Mouse (Mus musculus): ENCODE measurements around the gene Nfix.
A peak's percentile ranks its signal among the peaks of the same experiment; 100 is the strongest.

The Nfix gene

DNA sequence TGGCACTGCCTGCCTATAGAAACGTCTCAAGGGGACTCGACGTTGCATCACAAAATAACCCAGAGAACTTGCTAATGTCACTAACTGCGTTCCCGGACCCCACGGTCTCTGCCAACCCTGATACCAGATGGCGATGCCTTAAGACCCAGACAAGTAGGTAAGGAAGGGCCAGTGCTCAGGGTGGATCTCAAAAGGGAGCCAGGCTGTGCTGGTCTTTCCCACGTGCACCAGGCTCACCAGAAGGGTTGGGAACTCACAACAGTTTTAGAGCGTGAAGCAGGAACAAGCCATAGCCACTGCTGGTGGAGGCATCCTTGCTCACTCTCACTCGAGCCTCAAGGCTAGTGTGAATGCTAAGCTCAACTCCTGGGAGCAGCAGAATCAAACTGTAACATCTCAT is 32.9 kb downstream of the Nfix start:
- no peak for DNase-seq (ENCODE audit: low spot score in 2 of 2)

DNA sequence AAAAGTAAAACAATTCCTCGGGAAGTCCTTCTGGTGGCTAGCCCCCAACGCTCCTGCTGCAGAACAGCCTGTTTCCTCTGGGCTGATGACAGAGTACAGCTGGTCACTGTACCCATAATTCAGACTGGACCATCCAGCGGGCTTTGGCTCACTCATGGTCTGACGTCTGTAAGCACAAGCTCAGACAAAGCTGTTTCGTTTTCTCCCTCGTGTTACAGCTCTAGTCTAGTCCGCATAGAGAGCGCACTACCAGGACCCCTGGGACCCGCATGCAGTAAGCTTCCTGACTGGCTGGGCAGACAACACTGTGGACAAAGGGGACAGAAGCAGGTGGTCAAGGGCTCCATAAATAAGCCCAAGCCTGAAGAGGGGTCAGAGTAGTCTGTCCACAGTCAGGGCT is 33.7 kb downstream of the Nfix start:
- peak; percentile 61 to 70 for DNase-seq (ENCODE audit: low spot score in 2 of 2)

DNA sequence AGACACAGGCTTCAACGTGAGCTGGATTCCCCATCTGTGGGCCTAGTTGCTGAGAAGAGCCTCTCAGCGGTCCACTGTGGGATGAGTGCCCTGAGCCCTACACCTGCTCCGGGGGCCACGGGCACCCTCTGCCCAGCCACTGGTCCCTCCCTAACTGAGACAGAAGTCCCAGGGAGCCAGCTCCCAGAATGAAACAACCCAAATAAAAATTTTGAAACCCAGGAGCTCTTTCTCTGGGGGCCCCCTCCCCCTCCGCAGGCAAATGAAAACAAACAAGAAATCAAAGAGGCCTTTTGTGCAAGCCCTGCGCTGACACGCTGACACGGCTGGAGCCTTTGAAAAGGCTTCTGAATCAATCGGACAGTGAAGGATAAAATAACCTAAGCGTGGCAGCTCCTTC is 34.5 kb downstream of the Nfix start:
- DNase-seq (ENCODE audit: low spot score in 2 of 2): no peak

DNA sequence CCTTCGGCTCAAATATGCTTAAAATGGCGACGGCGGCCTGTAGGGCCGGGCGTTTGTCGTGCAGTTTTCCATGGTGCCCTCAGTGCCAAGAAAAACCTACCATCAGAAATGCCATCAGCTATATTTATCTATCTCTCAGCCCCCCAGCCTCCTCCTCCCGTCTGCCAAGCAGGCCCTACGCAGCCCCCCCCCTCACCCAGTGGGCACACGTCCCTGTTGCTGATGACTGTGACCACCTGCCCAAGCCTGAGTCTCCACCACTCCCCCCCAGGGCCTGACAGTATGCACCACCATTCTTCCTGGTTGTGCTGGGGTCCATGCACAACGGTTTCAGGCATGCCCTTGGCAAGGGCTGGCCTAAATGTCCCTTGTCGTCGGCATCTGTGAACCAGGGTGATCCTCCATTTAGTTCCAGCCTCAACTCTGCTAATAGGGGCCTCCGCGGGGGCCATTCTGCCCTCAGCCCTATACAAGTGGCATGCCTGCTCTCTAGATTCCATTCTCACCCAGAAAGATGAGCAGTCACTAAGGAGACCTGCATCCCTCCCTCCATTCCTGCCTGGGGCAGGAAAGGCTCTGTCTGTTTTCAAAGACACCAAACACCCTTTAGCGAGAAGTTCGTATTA is 35.2 kb downstream of the Nfix start:
- DNase-seq (ENCODE audit: low spot score in 2 of 2): no peak

DNA sequence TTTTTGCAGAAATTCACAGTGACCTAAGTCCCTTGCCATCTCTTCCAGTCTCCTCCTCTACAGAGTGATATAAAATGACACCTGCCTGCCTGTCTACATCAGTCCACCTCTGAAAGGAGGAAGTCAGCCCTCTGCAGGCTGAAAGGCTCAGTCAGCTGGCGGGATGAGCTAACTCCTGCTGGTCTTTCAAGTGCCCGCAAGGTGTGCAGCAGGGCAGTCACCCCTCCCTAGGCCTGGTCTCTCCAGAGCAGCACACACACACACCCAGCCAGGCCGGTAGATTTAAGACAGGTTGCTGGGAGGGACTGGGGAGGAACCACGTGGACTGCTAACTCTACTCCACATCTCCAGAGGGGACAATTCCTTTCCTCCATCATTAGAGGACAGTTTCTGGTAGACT is 36.0 kb downstream of the Nfix start:
- no peak for DNase-seq (ENCODE audit: low spot score in 2 of 2)

DNA sequence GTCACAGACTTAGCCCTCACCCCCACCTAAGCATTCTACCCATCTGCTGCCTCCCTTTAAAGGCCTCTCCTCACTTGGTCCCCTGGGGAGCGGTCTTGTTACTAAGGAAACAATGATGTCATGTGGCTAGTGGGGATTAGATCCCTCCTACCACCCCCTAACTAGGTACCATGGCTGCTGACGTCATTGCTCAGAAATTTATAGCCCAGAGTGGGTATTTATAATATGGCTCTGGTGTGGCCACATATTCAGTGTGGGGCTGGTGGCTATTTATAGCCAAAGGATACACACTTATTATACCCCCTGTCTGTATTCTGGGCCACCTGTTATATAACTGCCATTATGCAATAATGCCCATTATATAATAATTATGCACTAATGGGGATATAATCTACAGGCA is 39.2 kb downstream of the Nfix start:
- DNase-seq (ENCODE audit: low spot score in 2 of 2): no peak

DNA sequence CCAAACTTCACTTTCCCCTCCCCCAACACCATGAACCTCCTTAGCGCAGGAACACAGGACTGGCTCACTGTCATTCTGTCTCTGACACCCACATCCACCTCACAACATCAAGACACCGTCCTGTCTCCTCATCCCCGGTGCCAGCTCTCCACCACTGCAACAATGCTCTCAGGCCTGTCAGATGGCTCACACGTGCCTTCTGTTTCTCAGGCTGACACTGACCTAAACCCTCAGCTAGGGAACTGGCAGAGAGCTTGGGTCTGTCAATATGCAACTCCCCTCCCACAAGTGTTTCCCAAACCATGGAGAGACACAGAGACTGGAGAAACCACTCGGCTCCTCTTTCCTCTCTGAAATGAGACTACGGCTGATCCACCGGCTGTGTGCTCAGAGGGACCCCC is 39.7 kb downstream of the Nfix start:
- DNase-seq (ENCODE audit: low spot score in 2 of 2): no peak

DNA sequence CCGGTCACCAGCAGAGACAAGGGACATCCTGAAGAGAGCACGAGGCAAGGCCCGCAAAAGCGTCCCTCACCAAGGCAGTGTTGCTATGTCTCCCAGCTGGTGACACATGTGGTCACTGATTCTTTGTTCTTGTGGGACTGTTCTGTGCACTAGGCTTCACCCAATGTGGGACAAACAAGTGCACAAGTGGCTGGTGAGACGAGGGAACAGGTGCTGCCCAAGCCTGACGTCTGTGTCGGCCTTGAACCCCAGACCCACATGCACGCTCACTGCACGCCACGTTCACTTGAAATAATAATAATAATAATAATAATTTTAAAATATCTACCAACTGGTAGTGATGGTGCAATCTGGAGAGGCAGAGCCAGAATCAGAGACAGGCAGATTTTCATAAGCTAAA is 40.4 kb downstream of the Nfix start:
- DNase-seq (ENCODE audit: low spot score in 2 of 2): no peak

DNA sequence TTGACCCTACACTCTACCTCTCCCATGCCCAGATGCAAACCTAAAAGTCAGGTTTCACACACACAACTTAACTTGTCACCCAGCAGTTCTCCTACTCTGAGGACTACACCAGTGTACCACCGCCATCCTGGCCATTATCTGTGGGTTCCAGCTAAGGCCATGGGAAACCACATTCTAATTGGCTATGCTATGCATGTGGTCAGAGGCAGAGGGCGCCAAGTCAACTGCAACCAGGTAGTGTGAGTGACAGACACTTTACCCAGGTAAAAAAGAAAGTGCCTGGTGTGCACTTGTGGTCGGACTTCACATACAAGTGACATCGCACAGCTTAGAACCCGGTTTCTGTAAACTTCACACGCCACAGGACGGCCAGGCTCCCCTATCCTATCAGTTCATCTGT is 41.0 kb downstream of the Nfix start:
- DNase-seq (ENCODE audit: low spot score in 2 of 2): no peak

DNA sequence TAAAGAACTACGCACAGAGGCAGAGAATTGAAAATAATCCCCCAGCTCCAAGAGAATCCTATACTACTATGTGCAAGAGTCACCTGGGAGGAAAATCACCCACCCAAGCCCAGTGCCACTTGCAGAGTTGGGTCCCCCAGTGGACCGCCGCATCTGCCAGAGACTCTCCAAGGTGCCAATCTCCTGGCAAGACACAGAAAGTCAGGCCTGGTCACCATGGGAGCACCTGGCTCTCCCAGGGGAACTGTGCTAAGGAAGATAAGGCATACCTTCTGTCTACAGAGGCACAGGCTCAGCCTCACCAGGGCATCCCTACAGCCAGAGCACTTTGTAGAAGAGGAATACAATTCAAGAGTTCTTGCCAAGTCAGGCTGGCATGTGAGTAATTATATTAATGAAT is 41.8 kb downstream of the Nfix start:
- DNase-seq (ENCODE audit: low spot score in 2 of 2): no peak

DNA sequence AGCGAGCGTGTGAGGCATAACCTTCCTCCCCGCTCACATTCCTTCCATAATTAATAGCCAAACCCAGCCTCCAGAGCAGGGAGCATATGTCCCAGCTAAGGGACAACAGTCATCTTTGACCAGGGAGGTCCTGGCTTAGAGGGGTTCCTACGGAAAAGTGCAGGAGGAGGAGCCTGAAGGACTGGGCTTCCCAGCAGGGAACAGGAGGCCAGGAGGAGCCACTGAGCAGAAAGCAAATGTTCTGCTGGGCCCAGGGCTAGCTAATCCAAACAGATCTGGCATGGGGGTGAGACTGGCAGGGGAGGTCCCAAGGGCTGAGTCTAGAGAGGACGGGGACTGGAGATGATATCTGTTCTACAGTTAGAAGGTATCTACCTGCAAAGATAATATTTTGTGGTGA is 42.6 kb downstream of the Nfix start:
- no peak for DNase-seq (ENCODE audit: low spot score in 2 of 2)

DNA sequence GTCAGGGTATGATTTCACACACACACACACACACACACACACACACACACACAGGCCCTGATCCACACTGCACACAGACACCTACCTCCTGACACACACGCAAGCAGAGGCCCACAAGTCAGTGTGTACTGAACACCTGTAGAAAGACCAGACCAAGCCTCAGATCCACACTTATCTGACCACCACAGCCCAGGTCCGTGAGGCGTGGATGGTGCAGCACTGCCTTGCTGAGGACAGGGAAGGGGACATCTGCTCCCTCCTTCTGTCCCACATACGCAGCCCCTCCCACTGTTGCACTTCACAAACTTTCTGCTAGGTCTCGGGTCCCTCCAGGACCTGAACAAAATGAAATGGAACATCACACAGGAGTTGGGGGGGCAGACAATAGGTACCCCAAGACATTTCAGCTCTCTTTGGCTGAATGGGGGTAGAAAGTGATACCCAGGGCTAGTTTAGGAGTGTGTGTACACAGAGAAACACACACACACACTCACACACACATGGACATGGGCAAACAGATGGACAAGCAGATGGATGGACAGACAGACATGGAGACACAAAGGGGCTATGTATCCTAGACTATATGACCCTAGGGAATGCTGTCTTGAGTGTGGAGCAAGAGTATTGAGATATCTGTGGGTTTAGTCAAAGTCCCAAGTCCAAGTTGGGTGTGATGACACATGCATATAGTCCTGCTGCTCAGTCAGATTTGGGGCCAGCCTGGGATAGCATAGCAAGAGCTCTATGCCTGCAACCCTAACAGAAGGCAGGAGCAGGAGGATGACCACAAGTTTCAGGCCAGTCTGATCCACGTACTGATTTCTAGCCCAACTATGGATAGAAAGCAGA is 47.2 kb downstream of the Nfix start:
- no peak for DNase-seq (ENCODE audit: low spot score in 2 of 2)

DNA sequence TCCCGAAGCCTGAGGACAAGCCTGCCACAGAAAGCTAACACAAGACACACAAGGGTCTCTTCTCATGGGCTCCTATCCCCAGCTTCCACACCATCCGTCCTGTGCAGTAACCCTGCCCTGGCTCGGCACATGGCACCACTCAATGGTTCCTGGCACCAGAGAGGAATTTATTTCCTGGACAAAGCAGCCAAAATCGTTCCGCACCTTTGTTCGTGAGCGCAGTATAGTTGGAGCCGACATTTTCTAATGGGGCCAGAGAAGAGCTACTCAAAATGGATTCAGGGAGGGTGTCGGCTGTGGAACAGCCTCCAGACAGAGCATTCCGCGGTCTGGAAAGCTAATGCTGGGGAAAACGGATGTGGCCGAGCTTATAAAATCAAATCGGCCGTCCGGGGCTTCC is 50.6 kb downstream of the Nfix start:
- no peak for DNase-seq (ENCODE audit: low spot score in 2 of 2)

DNA sequence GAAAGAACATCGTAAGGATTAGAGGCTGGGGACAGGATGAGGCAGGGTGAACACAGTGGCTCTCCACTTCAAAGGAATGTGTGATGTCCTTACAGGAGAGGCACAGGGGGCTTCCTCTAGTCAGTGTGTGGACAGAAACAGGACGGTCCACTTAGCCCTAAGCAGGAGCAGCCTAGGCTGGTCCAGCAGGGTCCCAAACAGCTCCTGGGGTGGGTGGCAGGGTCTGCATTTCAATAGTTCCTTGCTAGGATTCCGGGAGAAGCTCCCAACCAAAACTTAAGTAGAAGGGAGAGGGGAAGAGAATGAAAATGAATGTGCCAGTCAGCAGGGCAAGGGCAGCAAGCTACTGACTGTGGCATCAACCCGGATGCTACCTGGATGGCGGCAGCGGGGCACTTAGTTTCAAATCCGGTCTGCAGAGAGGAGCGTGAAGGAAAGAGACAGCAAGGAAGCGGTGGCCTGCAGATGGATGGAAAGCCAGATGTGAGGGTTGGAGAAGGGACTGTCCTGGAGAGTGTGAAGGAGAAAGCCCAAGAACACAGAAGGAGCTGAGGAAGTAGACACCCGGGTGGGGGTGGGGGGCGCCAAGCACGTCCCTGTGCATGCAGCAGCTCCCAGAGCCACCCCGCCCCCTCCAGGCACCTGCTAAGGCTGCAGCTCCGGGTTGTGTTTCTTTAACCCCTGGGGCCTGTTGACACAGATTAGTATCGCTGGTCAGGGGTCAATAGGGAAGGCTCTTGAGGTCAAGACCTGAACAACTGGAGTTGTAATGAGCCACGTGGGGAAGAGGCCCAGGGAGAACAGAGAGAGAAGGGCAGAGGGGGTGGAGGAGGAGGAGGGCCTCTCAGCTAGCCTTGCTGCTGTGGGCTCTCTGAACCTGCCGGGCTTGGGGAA is 54.9 kb downstream of the Nfix start:
- DNase-seq (ENCODE audit: low spot score in 2 of 2): no peak

DNA sequence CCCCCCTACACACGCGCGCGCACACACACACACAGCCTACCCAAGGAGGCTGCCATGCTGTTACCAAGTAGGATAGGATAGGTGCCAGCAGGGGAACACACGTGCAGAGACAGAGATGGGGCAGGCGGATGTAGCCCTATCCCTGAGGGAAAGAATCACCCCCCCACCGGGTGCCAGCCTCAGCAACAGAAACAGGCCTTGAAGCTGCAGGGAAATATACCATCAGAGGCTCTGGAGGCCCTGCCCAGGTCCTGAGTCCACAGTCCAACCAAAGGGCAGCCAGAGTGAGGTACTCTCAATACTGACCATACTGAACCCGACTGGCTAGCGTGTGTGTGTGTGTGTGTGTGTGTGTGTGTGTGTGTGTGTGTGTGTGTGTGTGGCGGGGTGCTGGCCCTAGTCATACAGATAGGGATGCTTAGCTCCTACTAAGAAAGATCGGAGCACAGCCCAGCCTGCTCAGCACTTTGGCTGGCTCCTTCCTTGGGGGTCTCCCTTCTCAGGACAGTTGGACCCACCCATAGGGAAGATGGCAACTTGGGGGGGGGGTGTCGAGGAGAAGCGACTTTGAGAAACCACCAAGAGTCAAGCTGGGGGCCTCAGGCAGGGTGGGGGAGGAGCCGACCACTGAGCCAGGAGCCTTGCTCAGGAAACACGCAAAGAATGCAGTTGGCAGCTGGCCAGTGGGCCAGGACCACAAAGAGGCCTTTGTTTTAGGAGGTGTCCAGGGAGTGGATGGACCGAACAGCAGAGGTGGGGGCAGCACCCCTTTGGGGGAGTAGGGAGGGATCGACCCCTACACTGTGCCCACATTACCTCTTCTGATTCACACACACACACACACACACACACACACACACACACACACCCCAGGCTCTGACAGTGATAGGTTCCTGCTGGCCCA is 56.4 kb downstream of the Nfix start:
- peak; percentile 78 to 81 for DNase-seq (ENCODE audit: low spot score in 2 of 2)

DNA sequence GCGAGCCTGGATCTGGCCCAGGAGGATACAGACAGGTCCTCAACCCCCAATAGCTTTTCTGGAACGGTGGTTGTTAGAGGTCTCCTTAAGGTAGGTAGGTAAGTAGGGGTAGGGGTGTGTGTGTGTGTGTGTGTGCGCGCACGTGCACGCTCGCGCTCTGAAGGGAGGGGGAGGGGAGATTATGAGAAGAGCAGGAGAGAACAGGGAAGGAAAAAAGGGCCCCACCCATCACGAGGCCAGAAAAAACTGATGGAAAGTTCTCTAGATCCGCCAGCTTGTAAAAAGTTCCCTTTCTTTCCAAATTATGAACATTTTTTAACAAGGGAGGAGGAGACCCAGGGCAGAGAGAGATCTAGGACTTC is 57.1 kb downstream of the Nfix start:
- DNase-seq (ENCODE audit: low spot score in 2 of 2): peak in 1 of 2 experiments; percentile 61

DNA sequence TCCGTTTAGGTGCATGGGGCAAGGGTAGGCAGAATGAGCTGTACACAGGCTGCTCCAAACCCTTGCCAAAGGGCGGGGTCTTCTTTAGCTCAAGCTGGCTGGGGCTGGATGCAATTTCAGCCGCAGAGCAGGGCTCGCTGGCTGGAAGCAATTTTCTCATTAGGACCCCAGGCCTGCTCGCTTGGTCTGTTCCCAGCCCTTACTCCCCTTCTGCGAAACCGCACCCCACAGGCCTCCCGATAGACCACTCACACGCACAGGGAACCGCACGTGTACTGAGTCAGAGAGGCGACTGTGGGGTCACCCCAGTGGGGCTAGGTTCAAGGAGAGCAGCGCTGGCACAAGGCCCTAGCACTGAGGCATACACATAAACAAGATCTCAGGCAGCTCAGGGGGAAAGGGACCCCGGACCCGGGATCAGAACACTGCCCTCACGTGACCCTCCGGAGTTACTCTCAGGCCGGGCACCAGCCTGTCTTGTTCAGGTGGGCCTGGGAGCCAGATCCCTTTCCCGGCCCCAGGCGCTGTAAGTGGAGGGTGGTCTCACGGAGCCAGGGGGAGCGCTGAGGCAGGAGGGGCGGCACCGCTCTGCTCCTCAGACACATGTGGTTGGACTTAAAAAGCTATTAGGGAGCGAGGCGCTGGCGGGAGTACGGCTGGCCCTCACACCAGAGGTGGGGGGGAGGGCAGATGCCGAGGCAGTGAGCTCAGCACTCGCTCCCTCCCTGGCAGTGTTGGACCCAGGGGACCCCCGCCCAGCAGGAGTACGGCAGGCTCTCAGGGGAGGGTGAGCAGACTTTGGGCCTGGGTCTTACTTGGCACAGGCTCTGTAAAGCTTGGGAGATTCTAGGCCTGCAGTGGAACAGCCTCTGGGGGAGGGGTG is 57.7 kb downstream of the Nfix start:
- DNase-seq (ENCODE audit: low spot score in 2 of 2): peak; percentile 72 to 83

DNA sequence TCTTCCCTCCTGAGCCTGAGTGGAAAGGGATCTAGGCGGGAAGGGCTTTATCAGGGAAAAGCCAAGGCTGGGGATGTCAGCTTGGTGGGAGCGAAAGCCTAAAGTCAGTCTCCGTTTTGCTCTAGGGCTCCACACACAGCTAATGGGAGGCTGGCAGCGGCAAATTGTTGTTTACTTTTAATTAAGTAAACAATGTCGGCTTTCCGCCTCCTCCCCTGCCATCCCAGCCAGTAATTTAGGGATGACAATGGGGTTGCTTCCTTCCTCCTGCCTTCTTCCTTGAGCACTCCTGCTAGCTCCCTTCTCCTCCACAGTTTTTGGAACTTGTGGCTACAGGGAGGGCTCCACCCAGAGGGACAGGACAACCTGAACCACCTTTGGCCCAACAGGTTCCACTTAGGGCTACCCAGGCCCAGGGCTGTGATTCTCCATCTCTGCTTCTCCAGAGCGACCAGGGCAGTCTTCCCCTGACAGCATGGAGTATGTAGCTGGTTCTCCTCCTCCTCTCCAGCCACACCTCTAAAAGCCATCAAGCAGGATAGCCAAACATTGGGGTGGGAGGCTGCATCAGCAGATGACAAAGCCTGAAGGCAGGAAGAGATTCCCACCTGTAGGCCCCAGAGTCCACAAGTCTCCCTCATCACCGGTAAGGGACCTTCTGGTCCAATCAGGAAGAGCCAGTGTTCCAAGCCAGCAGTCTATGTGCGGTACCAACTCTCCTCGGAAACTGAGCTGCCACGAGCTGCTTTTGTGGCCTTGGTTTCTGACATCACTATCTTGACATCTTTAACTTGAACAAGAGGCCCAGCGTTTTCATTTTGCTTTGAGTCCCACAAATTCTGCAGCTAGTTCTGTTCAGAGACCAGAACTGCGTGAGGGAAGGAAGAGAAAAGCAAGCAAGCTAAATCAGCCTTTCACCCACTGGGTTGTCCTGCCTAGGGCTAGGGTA is 59.0 kb downstream of the Nfix start:
- no peak for DNase-seq (ENCODE audit: low spot score in 2 of 2)

DNA sequence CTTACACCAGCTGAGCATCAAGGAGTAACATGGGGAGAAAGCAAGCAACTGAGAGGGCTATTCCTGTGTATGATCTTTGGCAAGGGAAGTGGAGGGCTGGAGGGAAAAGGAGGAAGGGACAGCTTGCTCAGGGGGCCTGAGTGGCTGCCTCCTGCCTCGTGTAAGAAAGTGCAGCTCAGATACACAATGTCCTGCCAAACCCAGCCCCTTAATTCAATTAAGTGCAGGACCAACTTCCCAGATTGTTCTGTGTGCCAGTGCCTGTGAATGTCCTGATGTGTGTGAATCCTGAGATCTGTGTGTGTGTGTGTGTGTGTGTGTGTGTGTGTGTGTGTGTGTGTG is 60.8 kb downstream of the Nfix start:
- DNase-seq (ENCODE audit: low spot score in 2 of 2): no peak
